Mouse (Mus musculus) urinary bladder, postnatal 0 days (tissue): Measurements from ENCODE around the gene Kcna7. TPM values are rescaled to one million over a fixed set of nuclear protein-coding genes. Genes with fewer than 3 reads are reported as not detected.

Experiments
- microRNA-seq: library from miRNA; unstranded; fragments of <30 nt; microRNA quantifications from one replicate; pipeline ENCODE4, GENCODE M21; 2016
- polyA plus RNA-seq: library from polyadenylated mRNA; unstranded; fragments of >200 nt; fragmentation: Nextera tagmentation; extraction: Ambion mirVana; gene quantifications from 2 replicates; pipeline ENCODE4 v1.2.1, GENCODE M21; 2015

The Kcna7 gene
- polyA plus RNA-seq: 0.28 TPM in 1 of 2 replicates, not detected in the other

GRCm38 (mm10) chr7:45405091-45406075, at the start of gene Kcna7:
TSS of gene Kcna7 (plus strand) at chr7:45405653.

GRCm38 (mm10) chr7:45366652-45367019, 38.8 kb upstream of the Kcna7 start, which contains the start of gene Ppfia3:
TSS of gene Ppfia3 (minus strand) at chr7:45367019.

GRCm38 (mm10) chr7:45370475-45371311, 34.8 kb upstream of the Kcna7 start, which contains the start of gene Lin7b:
TSS of gene Lin7b (minus strand) at chr7:45370583.

GRCm38 (mm10) chr7:45395578-45396336, 9.7 kb upstream of the Kcna7 start, which contains the start of gene Snrnp70:
TSS of gene Snrnp70 (minus strand) at chr7:45395742.

GRCm38 (mm10) chr7:45413113-45413863, 7.8 kb downstream of the Kcna7 start, which contains the start of gene Ntf5:
TSS of gene Ntf5 (plus strand) at chr7:45413695.

GRCm38 (mm10) chr7:45420615-45420919, 15.1 kb downstream of the Kcna7 start, which contains the start of gene Lhb:
TSS of gene Lhb (plus strand) at chr7:45420820.

GRCm38 (mm10) chr7:45434203-45435015, 29.0 kb downstream of the Kcna7 start, which contains the start of gene Gys1:
TSS of gene Gys1 (plus strand) at chr7:45434844.

GRCm38 (mm10) chr7:45437521-45438276, 32.2 kb downstream of the Kcna7 start, which contains the start of gene Ruvbl2:
TSS of gene Ruvbl2 (minus strand) at chr7:45438096.

Small RNA genes lying within 50 kb of the gene (microRNA-seq; reads per million reads assigned to microRNA genes)
- gene Gm22133: not detected

Other genes starting within 250 kb of the Kcna7 start
- 0.08 TPM in 1 of 2 replicates, not detected in the other for gene Slc17a7, start 241.7 kb upstream of the Kcna7 start, polyA plus RNA-seq
- not detected in 2 replicates for gene Gfy, start 226.1 kb upstream of the Kcna7 start, polyA plus RNA-seq
- not detected in 2 replicates for gene Pth2, start 224.7 kb upstream of the Kcna7 start, polyA plus RNA-seq
- gene Ccdc155, start 200.8 kb upstream of the Kcna7 start, polyA plus RNA-seq: 0.26 and 0.35 TPM in 2 replicates
- 13.9 and 16.5 TPM in 2 replicates for gene Dkkl1, start 193.5 kb upstream of the Kcna7 start, polyA plus RNA-seq
- gene Tead2, start 189.9 kb upstream of the Kcna7 start, polyA plus RNA-seq: 39.4 and 41.4 TPM in 2 replicates
- gene Cd37, start 166.5 kb upstream of the Kcna7 start, polyA plus RNA-seq: 4.2 and 18.7 TPM in 2 replicates
- gene Slc6a16, start 164.6 kb upstream of the Kcna7 start, polyA plus RNA-seq: not detected in 2 replicates
- gene Slc6a21, start 128.1 kb upstream of the Kcna7 start, polyA plus RNA-seq: not detected in 2 replicates
- gene Trpm4, start 71.9 kb upstream of the Kcna7 start, polyA plus RNA-seq: 17.6 and 18.0 TPM in 2 replicates
- 0.17 and 0.27 TPM in 2 replicates for gene Hrc, start 70.4 kb upstream of the Kcna7 start, polyA plus RNA-seq
- 0.91 and 2.1 TPM in 2 replicates for gene Ppfia3, start 38.6 kb upstream of the Kcna7 start, polyA plus RNA-seq
- 23.4 and 26.6 TPM in 2 replicates for gene Lin7b, start 35.1 kb upstream of the Kcna7 start, polyA plus RNA-seq
- gene Snrnp70, start 9.9 kb upstream of the Kcna7 start, polyA plus RNA-seq: 81.3 and 94.3 TPM in 2 replicates
- gene Ntf5, start 8.0 kb downstream of the Kcna7 start, polyA plus RNA-seq: 3.9 and 4.3 TPM in 2 replicates
- not detected in 2 replicates for gene Lhb, start 15.2 kb downstream of the Kcna7 start, polyA plus RNA-seq
- 58.4 and 71.6 TPM in 2 replicates for gene Gys1, start 29.2 kb downstream of the Kcna7 start, polyA plus RNA-seq
- 42.6 and 47.1 TPM in 2 replicates for gene Ruvbl2, start 32.4 kb downstream of the Kcna7 start, polyA plus RNA-seq
- 3,306 and 5,466 TPM in 2 replicates for gene Ftl1, start 54.2 kb downstream of the Kcna7 start, polyA plus RNA-seq
- 169 and 185 TPM in 2 replicates for gene Bax, start 61.2 kb downstream of the Kcna7 start, polyA plus RNA-seq
- 0.48 and 0.69 TPM in 2 replicates for gene Tulp2, start 76.2 kb downstream of the Kcna7 start, polyA plus RNA-seq
- gene Gm45808, start 81.2 kb downstream of the Kcna7 start, polyA plus RNA-seq: not detected in 2 replicates
- 2.6 and 3.0 TPM in 2 replicates for gene Dhdh, start 83.2 kb downstream of the Kcna7 start, polyA plus RNA-seq
- 170 and 174 TPM in 2 replicates for gene Nucb1, start 104.8 kb downstream of the Kcna7 start, polyA plus RNA-seq
- 18.5 and 26.0 TPM in 2 replicates for gene Ppp1r15a, start 120.6 kb downstream of the Kcna7 start, polyA plus RNA-seq
- 2.5 and 2.8 TPM in 2 replicates for gene Plekha4, start 120.7 kb downstream of the Kcna7 start, polyA plus RNA-seq
- 15.2 and 15.7 TPM in 2 replicates for gene Hsd17b14, start 149.2 kb downstream of the Kcna7 start, polyA plus RNA-seq
- gene Bcat2, start 164.5 kb downstream of the Kcna7 start, polyA plus RNA-seq: 28.3 TPM in 2 replicates
- gene Fgf21, start 209.8 kb downstream of the Kcna7 start, polyA plus RNA-seq: 0.17 and 0.23 TPM in 2 replicates
- not detected in 2 replicates for gene Fut1, start 211.6 kb downstream of the Kcna7 start, polyA plus RNA-seq
- 0.17 TPM in 1 of 2 replicates, not detected in the other for gene Izumo1, start 216.2 kb downstream of the Kcna7 start, polyA plus RNA-seq
- 3.9 and 4.1 TPM in 2 replicates for gene Rasip1, start 221.8 kb downstream of the Kcna7 start, polyA plus RNA-seq
- 4.6 and 5.5 TPM in 2 replicates for gene Mamstr, start 234.3 kb downstream of the Kcna7 start, polyA plus RNA-seq